Mouse (Mus musculus) ES-E14 (cell line): ENCODE measurements around the gene Amph. TPM values are rescaled to one million over a fixed set of nuclear protein-coding genes. Genes with fewer than 3 reads are reported as not detected.

Experiments used
- DNase-seq: peaks from one replicate; pipeline ENCODE4 v3.0.0-alpha.2; 2013; ENCODE audit warnings: low read depth, low spot score
- H3K27ac ChIP-seq: 2 replicates; pipeline ENCODE4 v1.5.1; 2012; ENCODE audit warnings: low read depth, mild to moderate bottlenecking, low read length, moderate library complexity, mixed read lengths; ENCODE audit not compliant: poor library complexity, insufficient read depth, severe bottlenecking
- H3K36me3 ChIP-seq: 2 replicates; pipeline ENCODE4 v1.6.1; 2012; ENCODE audit warnings: mild to moderate bottlenecking, low read length, moderate library complexity, mixed read lengths; ENCODE audit not compliant: control insufficient read depth, poor library complexity, insufficient read depth, severe bottlenecking
- H3K4me1 ChIP-seq, 2 experiments: fragments of 150-350 bp in 1 of 2; sonication (generic) in 1 of 2; 2 replicates each; pipeline ENCODE4 v1.6.1; 2012; ENCODE audit warnings: low read length in 2 of 2, mild to moderate bottlenecking in 1 of 2, mixed read lengths in 1 of 2; ENCODE audit not compliant: control insufficient read depth in 2 of 2, insufficient read depth in 2 of 2, poor library complexity in 1 of 2
- H3K4me3 ChIP-seq, 2 experiments: fragments of 150-350 bp in 1 of 2; sonication (generic) in 1 of 2; 2 replicates each; pipeline ENCODE4 v1.5.1; 2012; ENCODE audit warnings: low read length in 2 of 2, low read depth in 1 of 2, mild to moderate bottlenecking in 1 of 2, mixed read lengths in 1 of 2; ENCODE audit not compliant: insufficient read depth in 1 of 2, poor library complexity in 1 of 2, severe bottlenecking in 1 of 2
- H3K9ac ChIP-seq: 2 replicates; pipeline ENCODE4 v1.6.1; 2012; ENCODE audit warnings: low read depth, mild to moderate bottlenecking, low read length, mixed read lengths; ENCODE audit not compliant: poor library complexity, insufficient read depth, severe bottlenecking
- H3K9me3 ChIP-seq: fragments of 150-350 bp; sonication (generic); 2 replicates; pipeline ENCODE4 v1.6.1; 2012; ENCODE audit warnings: low read depth, mild to moderate bottlenecking, low read length; ENCODE audit not compliant: control insufficient read depth, insufficient read depth
- CHD2 ChIP-seq: IDR thresholded peaks from 2 replicates; pipeline ENCODE4 v1.6.1; 2014; ENCODE audit warnings: mild to moderate bottlenecking, low read depth, low read length, inconsistent platforms
- HCFC1 ChIP-seq: IDR thresholded peaks from 2 replicates; pipeline ENCODE4 v1.6.1; 2012; ENCODE audit warnings: low read length, inconsistent platforms, borderline replicate concordance; ENCODE audit not compliant: insufficient read depth
- MAFK ChIP-seq: IDR thresholded peaks from 2 replicates; pipeline ENCODE4 v1.6.1; 2014; ENCODE audit warnings: mild to moderate bottlenecking, low read depth, low read length, inconsistent platforms; ENCODE audit not compliant: insufficient read depth
- ZC3H11A ChIP-seq: IDR thresholded peaks from 2 replicates; pipeline ENCODE4 v1.6.1; 2012; ENCODE audit warnings: low read depth, mild to moderate bottlenecking, inconsistent platforms, low read length, borderline replicate concordance
- ZNF384 ChIP-seq: IDR thresholded peaks from 2 replicates; pipeline ENCODE4 v1.6.1; 2012; ENCODE audit warnings: low read depth, low read length, inconsistent platforms
- in situ Hi-C, 2 experiments: fragments of 600-800 bp; cut with MboI; formaldehyde crosslinking; loops; one replicate each; pipeline ENCODE4 v1.15.1; 2025; ENCODE audit warnings: low sequenced_read_pairs in 2 of 2, inconsistent platforms in 1 of 2; ENCODE audit not compliant: unreplicated experiment in 2 of 2
- total RNA-seq: library from RNA; depleted of rRNA; stranded (reverse); fragments of 300-350 nt; gene quantifications from 2 replicates; pipeline ENCODE4 v1.2.3, GENCODE M21; 2012

Amph gene
- total RNA-seq, 1 experiment = 5.5 TPM

- H3K9ac ChIP-seq = no peak overlapping the region
- H3K27ac ChIP-seq = no peak overlapping the region
- H3K4me3 ChIP-seq = no peak overlapping the region
- TF ChIP-seq ZNF384 (no peak), MAFK (no peak), HCFC1 (no peak), ZC3H11A (no peak), CHD2 (no peak)
- peaks cover 15% of the 10 kb centered on the region for H3K9me3 ChIP-seq
- H3K36me3 ChIP-seq = no peaks in the 10 kb centered on the region
- no peaks in the 10 kb centered on the region for H3K4me1 ChIP-seq
- DNase-seq = no peak
- in situ Hi-C loops = no loop called here
These were observed 54.5 kb downstream of the Amph start for GRCm38 (mm10) chr13:19002502-19002901.

GRCm38 (mm10) chr13:19004406-19004805 is 56.4 kb downstream of the Amph start:
- Histone ChIP-seq H3K9me3 (peaks cover 15% of the 10 kb centered on the region), H3K36me3 (no peaks in the 10 kb centered on the region), H3K4me1 (no peaks in the 10 kb centered on the region), H3K4me3 (no peak overlapping the region), H3K27ac (no peak overlapping the region), H3K9ac (no peak overlapping the region)
- TF ChIP-seq ZC3H11A = no peak
- TF ChIP-seq ZNF384 = no peak
- TF ChIP-seq CHD2 = no peak
- no peak for DNase-seq
- in situ Hi-C loops = no loop called here

GRCm38 (mm10) chr13:19008440-19008839 is 60.4 kb downstream of the Amph start:
- no peak overlapping the region for H3K4me3 ChIP-seq
- in situ Hi-C loops = no loop called here
- TF ChIP-seq CHD2 (no peak), MAFK (no peak), ZNF384 (no peak)

GRCm38 (mm10) chr13:19014825-19015375 is 66.9 kb downstream of the Amph start:
- H3K36me3 ChIP-seq = no peaks in the 10 kb centered on the region
- TF ChIP-seq MAFK (no peak), CHD2 (no peak), HCFC1 (no peak), ZNF384 (no peak), ZC3H11A (no peak)
- in situ Hi-C loops = no loop called here
- no peak overlapping the region for H3K4me3 ChIP-seq
- no peaks in the 10 kb centered on the region for H3K4me1 ChIP-seq
- no peak for DNase-seq
- no peak overlapping the region for H3K9ac ChIP-seq
- H3K9me3 ChIP-seq = no peaks in the 10 kb centered on the region
- H3K27ac ChIP-seq = no peak overlapping the region

More at GRCm38 (mm10) chr13:19008440-19008839, 60.4 kb downstream of the Amph start:
- Histone ChIP-seq H3K9me3 (peaks cover 3% of the 10 kb centered on the region; the same call in 1 of the 2 replicates), H3K4me1 (no peaks in the 10 kb centered on the region), H3K9ac (no peak overlapping the region), H3K27ac (no peak overlapping the region), H3K36me3 (no peaks in the 10 kb centered on the region)
- no peak for DNase-seq

GRCm38 (mm10) chr13:19021529-19021928 is 73.5 kb downstream of the Amph start:
- H3K36me3 ChIP-seq = no peaks in the 10 kb centered on the region
- in situ Hi-C loops = no loop called here
- no peak for DNase-seq
- H3K4me1 ChIP-seq = no peaks in the 10 kb centered on the region
- no peak overlapping the region for H3K9ac ChIP-seq
- no peaks in the 10 kb centered on the region for H3K9me3 ChIP-seq
- TF ChIP-seq ZC3H11A (no peak), HCFC1 (no peak), ZNF384 (no peak)
- no peak overlapping the region for H3K27ac ChIP-seq
- no peak overlapping the region for H3K4me3 ChIP-seq
